Mouse (Mus musculus): ENCODE data around the gene Nsun2.
A peak's percentile ranks its signal among the peaks of the same experiment; 100 is the strongest.

Nsun2 gene

GRCm38 (mm10) chr13:69533405-69534333 is at the start of gene Nsun2:
Gene Nsun2, plus strand, starts transcription at chr13:69533746.
- DNase-seq (ENCODE audit: low spot score in 2 of 2), result peak; percentile 35 to 49

- no peak for DNase-seq (ENCODE audit: low spot score in 2 of 2)
Measured at GRCm38 (mm10) chr13:69485326-69485725, 48.2 kb upstream of the Nsun2 start.

- DNase-seq (ENCODE audit: low spot score in 2 of 2), result no peak
Measured at GRCm38 (mm10) chr13:69485833-69486232, 47.7 kb upstream of the Nsun2 start.

- DNase-seq (ENCODE audit: low spot score in 2 of 2), result no peak
Measured at GRCm38 (mm10) chr13:69487108-69487507, 46.4 kb upstream of the Nsun2 start.

GRCm38 (mm10) chr13:69487611-69488275 is 45.8 kb upstream of the Nsun2 start:
- DNase-seq (ENCODE audit: low spot score in 2 of 2), result no peak

- DNase-seq (ENCODE audit: low spot score in 2 of 2), result no peak
Measured at GRCm38 (mm10) chr13:69488565-69489255, 44.8 kb upstream of the Nsun2 start.

GRCm38 (mm10) chr13:69489777-69490176 is 43.8 kb upstream of the Nsun2 start:
- no peak for DNase-seq (ENCODE audit: low spot score in 2 of 2)

- DNase-seq (ENCODE audit: low spot score in 2 of 2), result peak in 1 of 2 experiments; percentile 66
Measured at GRCm38 (mm10) chr13:69492876-69493463, 40.6 kb upstream of the Nsun2 start.

- no peak for DNase-seq (ENCODE audit: low spot score in 2 of 2)
Measured at GRCm38 (mm10) chr13:69498276-69498675, 35.3 kb upstream of the Nsun2 start.

- DNase-seq (ENCODE audit: low spot score in 2 of 2), result no peak
Measured at GRCm38 (mm10) chr13:69502157-69502750, 31.3 kb upstream of the Nsun2 start.

GRCm38 (mm10) chr13:69502863-69503262 is 30.7 kb upstream of the Nsun2 start:
- DNase-seq (ENCODE audit: low spot score in 2 of 2), result no peak

- DNase-seq (ENCODE audit: low spot score in 2 of 2), result no peak
Measured at GRCm38 (mm10) chr13:69506341-69507086, 27.0 kb upstream of the Nsun2 start.

GRCm38 (mm10) chr13:69507666-69508065 is 25.9 kb upstream of the Nsun2 start:
- DNase-seq (ENCODE audit: low spot score in 2 of 2), result no peak

GRCm38 (mm10) chr13:69509391-69510244 is 23.9 kb upstream of the Nsun2 start:
- peak in 1 of 2 experiments; percentile 31 for DNase-seq (ENCODE audit: low spot score in 2 of 2)

- DNase-seq (ENCODE audit: low spot score in 2 of 2), result no peak
Measured at GRCm38 (mm10) chr13:69515091-69515490, 18.5 kb upstream of the Nsun2 start.

GRCm38 (mm10) chr13:69517445-69517844 is 16.1 kb upstream of the Nsun2 start:
- DNase-seq (ENCODE audit: low spot score in 2 of 2), result no peak

GRCm38 (mm10) chr13:69519137-69519536 is 14.4 kb upstream of the Nsun2 start:
- DNase-seq (ENCODE audit: low spot score in 2 of 2), result no peak

GRCm38 (mm10) chr13:69522161-69522791 is 11.3 kb upstream of the Nsun2 start:
- no peak for DNase-seq (ENCODE audit: low spot score in 2 of 2)

GRCm38 (mm10) chr13:69523444-69524157 is 9.9 kb upstream of the Nsun2 start:
- no peak for DNase-seq (ENCODE audit: low spot score in 2 of 2)

All from thymus, postnatal 10 days (tissue).